Mouse (Mus musculus) cerebellum, adult 2 months (tissue): Measurements from ENCODE around the gene Syt6. TPM values are rescaled to one million over a fixed set of nuclear protein-coding genes. Genes with fewer than 3 reads are reported as not detected.

ENCODE experiments used
- DNase-seq, 2 experiments: peaks; one replicate each; pipeline ENCODE4 v3.0.0; 2021
- H3K27ac ChIP-seq: fragments of 200-500 bp; 2 replicates; pipeline ENCODE4 v1.5.1; 2012; ENCODE audit warnings: low read length, control low read depth, inconsistent platforms; ENCODE audit not compliant: insufficient read depth
- H3K27me3 ChIP-seq: fragments of 200-500 bp; 2 replicates; pipeline ENCODE4 v1.6.1; 2012; ENCODE audit warnings: inconsistent platforms, mild to moderate bottlenecking, low read length, moderate library complexity; ENCODE audit not compliant: control insufficient read depth, insufficient read depth
- H3K4me1 ChIP-seq: fragments of 200-500 bp; 2 replicates; pipeline ENCODE4 v1.6.1; 2011; ENCODE audit warnings: low read length; ENCODE audit not compliant: control insufficient read depth, insufficient read depth
- H3K4me3 ChIP-seq: fragments of 200-500 bp; replicated peaks from 2 replicates; pipeline ENCODE3; 2011; ENCODE audit warnings: mild to moderate bottlenecking, low read depth, low read length, control low read depth; ENCODE audit not compliant: insufficient read depth
- CTCF ChIP-seq: fragments of 200-500 bp; IDR thresholded peaks from 2 replicates; pipeline ENCODE4 v1.5.1; 2011; ENCODE audit warnings: low read depth, mild to moderate bottlenecking, control low read depth, low read length, moderate library complexity, borderline replicate concordance; ENCODE audit not compliant: insufficient read depth
- POLR2A ChIP-seq: fragments of 200-500 bp; IDR thresholded peaks from 2 replicates; pipeline ENCODE4 v1.6.1; 2011; ENCODE audit warnings: low read length, control low read depth, borderline replicate concordance; ENCODE audit not compliant: insufficient read depth
- WGBS: fragments of 180-500 bp; shearing (Covaris S2); methylation state at CpG from one replicate; pipeline ENCODE4 v1.1.7; 2018; 5-methylcytosine and 5-hydroxymethylcytosine counted together
- polyA plus RNA-seq: library from polyadenylated mRNA; depleted of rRNA; stranded (reverse); fragments of >200 nt; gene quantifications from 2 replicates; pipeline ENCODE4 v1.2.3, GENCODE M21; 2012; rRNA removed

Syt6 gene
- polyA plus RNA-seq: 11.7 and 12.3 TPM in 2 replicates

GRCm38 (mm10) chr3:103575156-103575892 is at the start of gene Syt6:
Gene Syt6, plus strand, starts transcription at chr3:103575231.
- no peak for TF ChIP-seq POLR2A
- no peak for TF ChIP-seq CTCF
- H3K4me3 ChIP-seq: peak within 1 kb of the TSS; percentile 77
- no peaks in the 10 kb centered on the region; the same call in 1 of the 2 replicates for H3K27me3 ChIP-seq
- peak; percentile 40 to 52 for DNase-seq
- peak within 1 kb of the TSS; percentile 6; the same call in 1 of the 2 replicates for H3K27ac ChIP-seq
- peaks cover 21% of the 10 kb centered on the region for H3K4me1 ChIP-seq
- WGBS: 5% methylated on average over 44 of the region's 44 CpGs

GRCm38 (mm10) chr3:103526201-103526704 is 48.8 kb upstream of the Syt6 start:
- H3K4me1 ChIP-seq: no peaks in the 10 kb centered on the region
- H3K27me3 ChIP-seq: no peaks in the 10 kb centered on the region
- H3K4me3 ChIP-seq: no peak overlapping the region
- TF ChIP-seq CTCF (no peak), POLR2A (no peak)
- 89% methylated on average over 4 of the region's 4 CpGs for WGBS
- H3K27ac ChIP-seq: no peak overlapping the region
- DNase-seq: no peak

GRCm38 (mm10) chr3:103526864-103527263 is 48.2 kb upstream of the Syt6 start:
- H3K27ac ChIP-seq: no peak overlapping the region
- no peaks in the 10 kb centered on the region for H3K4me1 ChIP-seq
- 38% methylated on average over 2 of the region's 2 CpGs for WGBS
- DNase-seq: no peak
- TF ChIP-seq POLR2A: no peak
- TF ChIP-seq CTCF: no peak
- H3K4me3 ChIP-seq: no peak overlapping the region
- H3K27me3 ChIP-seq: no peaks in the 10 kb centered on the region

GRCm38 (mm10) chr3:103534036-103534435 is 41.0 kb upstream of the Syt6 start:
- Histone ChIP-seq H3K27ac (no peak overlapping the region), H3K27me3 (no peaks in the 10 kb centered on the region), H3K4me3 (no peak overlapping the region), H3K4me1 (no peaks in the 10 kb centered on the region; the same call in 1 of the 2 replicates)
- TF ChIP-seq CTCF (no peak), POLR2A (0 out of 2 replicates have a peak, but pooled peaks have one; percentile 11)
- peak; percentile 63 to 79 for DNase-seq
- WGBS: 27% methylated on average over 9 of the region's 9 CpGs

- WGBS: 88% methylated on average over 5 of the region's 5 CpGs
- no peaks in the 10 kb centered on the region for H3K27me3 ChIP-seq
- no peak overlapping the region for H3K4me3 ChIP-seq
- no peaks in the 10 kb centered on the region; the same call in 1 of the 2 replicates for H3K4me1 ChIP-seq
- no peak for DNase-seq
- H3K27ac ChIP-seq: no peak overlapping the region
- TF ChIP-seq CTCF: no peak
- no peak for TF ChIP-seq POLR2A
These were observed 39.8 kb upstream of the Syt6 start for GRCm38 (mm10) chr3:103535207-103535606.

- Histone ChIP-seq H3K4me3 (no peak overlapping the region), H3K4me1 (no peaks in the 10 kb centered on the region), H3K27me3 (no peaks in the 10 kb centered on the region), H3K27ac (no peak overlapping the region)
- TF ChIP-seq POLR2A (no peak), CTCF (no peak)
- DNase-seq: no peak
- 27% methylated on average over 7 of the region's 7 CpGs for WGBS
These were observed 35.9 kb upstream of the Syt6 start for GRCm38 (mm10) chr3:103539148-103539547.

GRCm38 (mm10) chr3:103546166-103546565 is 28.9 kb upstream of the Syt6 start:
- 88% methylated on average over 2 of the region's 2 CpGs for WGBS
- no peaks in the 10 kb centered on the region for H3K4me1 ChIP-seq
- TF ChIP-seq POLR2A: no peak
- TF ChIP-seq CTCF: no peak

GRCm38 (mm10) chr3:103546626-103547025 is 28.4 kb upstream of the Syt6 start:
- no peaks in the 10 kb centered on the region for H3K27me3 ChIP-seq
- no peaks in the 10 kb centered on the region for H3K4me1 ChIP-seq
- H3K4me3 ChIP-seq: no peak overlapping the region
- DNase-seq: no peak
- H3K27ac ChIP-seq: no peak overlapping the region
- 91% methylated on average over 3 of the region's 3 CpGs for WGBS
- no peak for TF ChIP-seq CTCF
- no peak for TF ChIP-seq POLR2A

More at GRCm38 (mm10) chr3:103546166-103546565, 28.9 kb upstream of the Syt6 start:
- DNase-seq: no peak
- H3K27me3 ChIP-seq: no peaks in the 10 kb centered on the region
- H3K4me3 ChIP-seq: no peak overlapping the region
- H3K27ac ChIP-seq: no peak overlapping the region
